Mouse (Mus musculus) E14TG2a.4 (cell line): Measurements from ENCODE around the gene Adamtsl1.

Source experiments
- CTCF ChIP-seq: conservative IDR thresholded peaks from 2 replicates; pipeline ENCODE4 v1.5.1; 2014; ENCODE audit warnings: low read length
- POU5F1 ChIP-seq: IDR thresholded peaks from 2 replicates; pipeline ENCODE4 v1.6.1; 2014; ENCODE audit warnings: low read length, borderline replicate concordance

DNA sequence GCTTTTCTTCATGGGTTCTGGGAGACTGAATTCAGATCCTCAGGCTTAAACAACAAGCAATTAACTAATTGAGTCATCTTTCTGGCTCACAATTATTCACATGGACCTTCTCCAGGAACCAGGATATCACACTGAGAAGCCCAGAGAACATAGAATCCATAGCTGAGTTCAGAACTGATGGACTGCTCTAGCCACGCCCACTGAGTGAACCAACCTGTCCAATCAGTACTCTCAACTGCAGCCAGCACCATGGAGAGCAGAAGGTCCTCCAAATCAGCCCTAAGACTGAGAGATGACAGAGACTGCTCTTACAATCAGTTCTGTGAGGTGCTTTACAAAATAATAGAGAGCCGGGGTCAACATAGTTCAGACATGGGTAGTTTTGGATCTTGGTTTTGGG, 276.3 kb downstream of the Adamtsl1 start:
- TF ChIP-seq CTCF = no peak
- no peak for TF ChIP-seq POU5F1
